Mouse (Mus musculus) heart, embryonic 11.5 days (tissue): Measurements from ENCODE around the gene Syt15. TPM values are rescaled to one million over a fixed set of nuclear protein-coding genes. Genes with fewer than 3 reads are reported as not detected.

ENCODE experiments used
- ATAC-seq: fragments of 200-750 bp; cut with Nextera tagmentation; replicated peaks from 2 replicates; pipeline ENCODE4 v1.8.0; 2017; ENCODE audit warnings: moderate library complexity; ENCODE audit not compliant: insufficient number of reproducible peaks, low FRiP score, low TSS enrichment
- H3K27ac ChIP-seq: fragments of 300-500 bp; sonication (generic); 2 replicates; pipeline ENCODE4 v1.5.1; 2014; ENCODE audit warnings: mild to moderate bottlenecking, low read depth, low read length
- H3K27me3 ChIP-seq: fragments of 300-500 bp; sonication (generic); 2 replicates; pipeline ENCODE4 v1.6.1; 2014; ENCODE audit warnings: mild to moderate bottlenecking, low read length, mixed read lengths; ENCODE audit not compliant: control insufficient read depth, insufficient read depth
- H3K36me3 ChIP-seq: fragments of 300-500 bp; sonication (generic); 2 replicates; pipeline ENCODE4 v1.6.1; 2014; ENCODE audit warnings: mild to moderate bottlenecking, low read length, moderate library complexity, mixed read lengths; ENCODE audit not compliant: control insufficient read depth, insufficient read depth
- H3K4me1 ChIP-seq: fragments of 300-500 bp; sonication (generic); 2 replicates; pipeline ENCODE4 v1.6.1; 2014; ENCODE audit warnings: low read length; ENCODE audit not compliant: control insufficient read depth, insufficient read depth
- H3K4me2 ChIP-seq: fragments of 300-500 bp; sonication (generic); 2 replicates; pipeline ENCODE4 v1.6.1; 2014; ENCODE audit warnings: mild to moderate bottlenecking, moderate library complexity
- H3K4me3 ChIP-seq: fragments of 300-500 bp; sonication (generic); 2 replicates; pipeline ENCODE4 v1.5.1; 2014; ENCODE audit warnings: low read depth, low read length
- H3K9ac ChIP-seq: fragments of 300-500 bp; sonication (generic); 2 replicates; pipeline ENCODE4 v1.6.1; 2014; ENCODE audit warnings: mild to moderate bottlenecking, low read depth, low read length, moderate library complexity
- H3K9me3 ChIP-seq: fragments of 300-500 bp; sonication (generic); replicated peaks from 2 replicates; pipeline ENCODE4 v1.6.1; 2016; ENCODE audit warnings: low read length; ENCODE audit not compliant: control insufficient read depth
- WGBS: fragments of 180-500 bp; shearing (Covaris S2); extraction: QIAGEN DNeasy Blood & Tissue Kit; methylation state at CpG from one replicate; pipeline ENCODE4 v1.1.7; 2014; ENCODE audit not compliant: insufficient replicate concordance; 5-methylcytosine and 5-hydroxymethylcytosine counted together
- polyA plus RNA-seq: library from polyadenylated mRNA; unstranded; fragments of >200 nt; fragmentation: Nextera tagmentation; extraction: Ambion mirVana; gene quantifications from 2 replicates; pipeline ENCODE4 v1.2.1, GENCODE M21; 2014

The Syt15 gene
- polyA plus RNA-seq, 1 experiment from 2014 or later = 0.16 TPM

DNA sequence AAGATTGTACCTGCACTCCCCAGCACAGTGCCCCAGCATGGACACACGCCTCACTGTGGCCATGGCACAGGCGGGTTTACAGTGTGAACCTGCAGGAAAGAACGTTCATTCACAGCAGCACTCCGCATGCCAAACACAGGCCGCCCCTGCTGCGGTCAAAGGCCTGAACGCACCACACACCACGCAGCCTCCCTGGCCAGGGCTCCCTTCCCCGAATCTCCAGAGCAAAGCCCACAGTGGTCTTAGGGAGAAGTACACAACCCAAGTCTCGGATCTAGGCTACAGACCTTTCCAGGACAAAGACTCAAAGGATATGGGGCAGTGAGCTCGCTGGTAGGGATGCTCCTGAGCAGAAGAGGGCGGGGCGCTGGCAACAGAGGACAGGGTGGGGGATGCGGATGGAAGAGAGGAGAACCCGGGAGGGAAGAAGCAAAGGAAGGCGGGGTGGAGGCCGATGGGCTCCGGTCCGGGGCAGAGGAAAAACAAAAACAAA, 18.6 kb upstream of the Syt15 start:
- 5% methylated on average over 19 of the region's 19 CpGs for WGBS
- ATAC-seq = peak; percentile 53
- peak overlapping the region; percentile 75 for H3K4me3 ChIP-seq
- no peak overlapping the region for H3K27ac ChIP-seq
- H3K9ac ChIP-seq = peak overlapping the region; percentile 64; the same call in 1 of the 2 replicates
- peak overlapping the region; percentile 98 for H3K4me2 ChIP-seq
- no peaks in the 10 kb centered on the region for H3K36me3 ChIP-seq
- no peaks in the 10 kb centered on the region for H3K9me3 ChIP-seq
- peaks cover 25% of the 10 kb centered on the region for H3K27me3 ChIP-seq
- no peaks in the 10 kb centered on the region for H3K4me1 ChIP-seq

DNA sequence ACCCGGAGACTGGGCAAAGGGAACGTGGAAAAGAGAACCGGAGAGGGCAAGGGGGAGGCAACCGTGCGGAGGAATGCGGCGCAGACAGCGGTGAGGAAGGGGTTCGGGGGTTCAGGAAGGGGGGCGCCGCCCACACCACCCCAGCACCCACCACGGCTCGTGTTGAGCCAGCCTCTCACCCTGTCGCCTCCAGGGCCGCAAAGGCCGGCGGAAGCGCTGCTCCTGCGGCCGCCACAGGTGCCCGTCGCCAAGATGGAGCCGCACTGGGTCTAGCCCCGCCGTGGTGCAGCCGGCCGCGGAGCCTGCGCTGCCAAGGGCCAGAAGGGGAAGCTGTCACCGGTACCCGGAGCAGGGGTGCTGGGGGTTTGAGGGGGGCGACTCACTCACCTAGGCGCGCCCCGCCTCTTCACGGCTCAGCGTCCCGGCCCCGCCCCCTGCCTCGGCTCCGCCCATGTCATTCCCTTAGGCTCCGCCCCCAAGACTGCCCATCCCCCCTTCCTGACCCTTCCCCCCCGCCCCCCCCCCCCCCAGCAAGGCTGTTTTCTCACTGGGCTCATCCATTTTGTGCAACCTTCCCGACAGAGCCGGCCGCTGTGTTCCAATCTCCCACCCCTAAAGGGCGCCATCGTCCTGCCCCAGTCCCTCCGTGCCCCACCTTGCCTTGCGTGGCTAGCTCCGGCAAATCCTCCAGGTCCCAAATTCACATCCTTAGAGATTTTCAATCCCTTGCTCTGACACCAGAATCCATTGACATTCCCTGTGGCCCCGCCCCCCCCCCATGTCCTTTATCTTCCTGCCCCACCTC, 18.0 kb upstream of the Syt15 start, which contains the start of gene Gprin2:
Gene Gprin2 (minus strand): TSS at position 423 of the 805 bp plus-strand sequence.
- Histone ChIP-seq H3K4me2 (peak within 1 kb of the TSS; percentile 98), H3K9ac (peak within 1 kb of the TSS; percentile 64)

DNA sequence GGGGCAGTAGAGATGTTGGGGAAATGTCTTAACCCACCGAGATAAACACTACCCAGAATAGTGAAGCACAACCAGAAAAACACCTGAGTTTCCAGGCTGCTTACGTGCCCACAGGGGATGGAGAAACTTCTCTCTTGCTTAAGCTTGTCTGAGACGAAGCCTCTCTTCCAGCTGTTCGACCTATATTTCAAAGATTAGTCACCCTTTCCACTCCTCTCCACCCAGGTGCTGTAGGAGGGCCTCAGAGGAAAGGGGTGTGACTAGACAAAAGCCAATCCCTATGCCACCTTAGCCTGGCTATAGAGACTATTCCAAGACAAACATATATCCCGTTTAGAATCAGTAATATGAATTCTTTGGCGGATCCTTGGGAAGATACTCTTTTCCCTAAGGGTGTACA, 11.4 kb upstream of the Syt15 start:
- no peak for ATAC-seq
- Histone ChIP-seq H3K27me3 (peaks cover 8% of the 10 kb centered on the region; the same call in 1 of the 2 replicates), H3K9me3 (no peaks in the 10 kb centered on the region), H3K9ac (no peak overlapping the region), H3K4me2 (no peak overlapping the region), H3K4me3 (no peak overlapping the region), H3K4me1 (no peaks in the 10 kb centered on the region), H3K27ac (no peak overlapping the region), H3K36me3 (no peaks in the 10 kb centered on the region)
- WGBS = 71% methylated on average over 6 of the region's 6 CpGs

More for the DNA sequence above, 18.0 kb upstream of the Syt15 start, which contains the start of gene Gprin2:
- Histone ChIP-seq H3K9me3 (no peaks in the 10 kb centered on the region), H3K27ac (no peak within 1 kb of the TSS), H3K4me3 (peak within 1 kb of the TSS; percentile 75), H3K27me3 (peaks cover 25% of the 10 kb centered on the region), H3K4me1 (no peaks in the 10 kb centered on the region), H3K36me3 (no peaks in the 10 kb centered on the region)
- ATAC-seq = peak; percentile 63
- WGBS = 4% methylated on average over 50 of the region's 52 CpGs

DNA sequence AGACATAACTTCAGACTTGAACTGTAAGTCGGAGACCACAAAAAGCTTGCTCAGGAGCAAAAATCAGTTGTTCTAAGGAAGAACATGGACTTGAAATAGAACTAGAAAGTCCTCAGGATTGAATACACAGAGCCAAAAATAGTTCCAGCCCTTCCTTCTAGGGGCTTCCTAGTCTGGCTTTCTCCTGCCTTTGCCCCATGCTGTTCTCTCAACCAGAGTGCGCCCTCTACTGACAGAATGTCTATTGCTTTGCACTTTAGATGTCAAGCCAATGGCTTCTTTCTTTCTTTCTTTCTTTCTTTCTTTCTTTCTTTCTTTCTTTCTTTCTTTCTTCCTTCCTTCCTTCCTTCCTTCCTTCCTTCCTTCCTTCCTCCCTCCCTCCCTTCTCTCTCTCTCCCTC, 10.7 kb upstream of the Syt15 start:
- H3K27ac ChIP-seq = no peak overlapping the region
- no peak overlapping the region for H3K9ac ChIP-seq
- H3K4me3 ChIP-seq = no peak overlapping the region
- H3K27me3 ChIP-seq = peaks cover 5% of the 10 kb centered on the region; the same call in 1 of the 2 replicates
- H3K9me3 ChIP-seq = no peaks in the 10 kb centered on the region
- no peak for ATAC-seq
- H3K36me3 ChIP-seq = no peaks in the 10 kb centered on the region
- no peaks in the 10 kb centered on the region for H3K4me1 ChIP-seq
- 49% methylated on average over 2 of the region's 2 CpGs for WGBS
- no peak overlapping the region for H3K4me2 ChIP-seq

DNA sequence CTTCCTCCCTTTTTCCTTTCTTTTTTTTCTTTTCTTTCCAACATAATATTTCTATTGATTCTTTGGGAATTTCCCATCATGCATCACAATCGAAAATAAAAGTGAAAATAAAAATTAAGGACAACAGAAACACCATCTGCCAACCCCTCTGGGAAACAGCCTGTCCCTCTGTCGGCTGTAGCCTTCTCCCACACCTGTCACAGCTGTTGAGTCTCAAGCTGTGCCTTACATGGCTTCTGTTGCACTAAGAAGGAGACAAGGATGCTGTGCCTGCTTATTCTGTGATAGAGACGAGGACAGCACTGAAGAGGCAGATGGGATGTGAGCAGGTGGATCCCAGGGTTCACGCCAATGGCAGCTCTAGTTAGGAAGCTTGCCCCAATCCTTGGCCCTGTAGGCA, 10.3 kb upstream of the Syt15 start:
- no peak for ATAC-seq
- Histone ChIP-seq H3K9me3 (no peaks in the 10 kb centered on the region), H3K4me2 (no peak overlapping the region), H3K4me1 (no peaks in the 10 kb centered on the region), H3K27ac (no peak overlapping the region), H3K9ac (no peak overlapping the region), H3K36me3 (no peaks in the 10 kb centered on the region), H3K27me3 (0 out of 2 replicates have a peak, but pooled peaks cover under 1% of the 10 kb centered on the region), H3K4me3 (no peak overlapping the region)
- 60% methylated on average over 4 of the region's 4 CpGs for WGBS

DNA sequence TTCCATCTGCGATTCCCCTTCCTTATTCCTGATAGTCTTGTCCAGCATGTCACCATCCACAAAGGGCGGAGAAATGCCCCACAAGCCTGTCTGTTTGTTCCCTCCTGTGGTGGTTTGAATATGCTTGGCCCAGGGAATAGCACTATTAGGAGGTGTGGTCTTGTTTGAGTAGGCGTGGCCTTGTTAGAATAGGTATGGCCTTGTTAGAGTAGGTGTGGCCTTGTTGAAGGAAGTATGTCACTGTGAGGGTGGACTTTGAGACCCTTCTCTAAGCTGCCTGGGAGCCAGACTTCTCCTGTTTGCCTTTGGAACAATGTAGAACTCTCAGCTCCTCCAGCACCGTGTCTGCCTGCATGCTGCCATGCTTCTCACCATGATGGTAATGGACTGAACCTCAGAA, 9.5 kb upstream of the Syt15 start:
- no peaks in the 10 kb centered on the region for H3K27me3 ChIP-seq
- H3K9ac ChIP-seq = no peak overlapping the region
- no peaks in the 10 kb centered on the region for H3K4me1 ChIP-seq
- H3K36me3 ChIP-seq = no peaks in the 10 kb centered on the region
- no peaks in the 10 kb centered on the region for H3K9me3 ChIP-seq
- H3K4me2 ChIP-seq = no peak overlapping the region
- WGBS = 82% methylated on average over 4 of the region's 4 CpGs
- H3K27ac ChIP-seq = no peak overlapping the region
- no peak for ATAC-seq
- H3K4me3 ChIP-seq = no peak overlapping the region

DNA sequence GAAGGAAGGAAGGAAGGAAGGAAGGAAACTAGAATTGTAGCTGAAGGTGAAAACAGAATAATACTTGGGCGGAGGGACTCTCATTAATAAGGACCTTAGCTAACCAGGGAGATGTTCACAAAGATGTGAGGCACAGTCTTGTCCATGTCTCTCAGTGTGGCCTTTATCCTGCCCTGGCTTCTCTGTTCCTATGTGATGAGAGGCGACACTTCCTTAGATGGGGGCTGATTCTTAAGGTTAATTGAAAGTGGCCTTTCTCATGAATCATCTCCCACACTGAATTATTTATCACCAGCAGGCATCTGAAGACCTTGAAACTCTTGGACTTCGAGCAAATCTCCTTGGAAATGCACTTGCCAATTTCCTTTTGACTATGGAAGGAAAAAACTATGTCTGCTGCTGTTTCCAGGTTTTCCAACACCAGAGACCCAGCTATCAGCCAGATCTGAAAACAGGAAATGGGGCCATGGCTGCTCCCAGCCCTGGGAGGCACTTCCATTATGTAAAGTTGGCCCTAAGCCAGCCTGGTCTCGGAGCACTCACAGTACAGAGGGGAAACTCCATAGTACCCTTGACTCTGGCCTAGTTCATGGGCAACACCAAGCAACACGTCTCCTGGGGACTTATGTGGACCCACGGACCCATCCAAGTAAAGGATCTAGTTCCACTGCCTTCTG, 3.8 kb upstream of the Syt15 start:
- ATAC-seq = peak; percentile 59; the same call in 1 of the 2 replicates
- H3K36me3 ChIP-seq = no peaks in the 10 kb centered on the region
- peaks cover 24% of the 10 kb centered on the region for H3K27me3 ChIP-seq
- WGBS = 59% methylated on average over 6 of the region's 6 CpGs
- H3K4me3 ChIP-seq = no peak overlapping the region
- H3K4me1 ChIP-seq = peaks cover 4% of the 10 kb centered on the region; the same call in 1 of the 2 replicates
- no peak overlapping the region for H3K4me2 ChIP-seq
- H3K9ac ChIP-seq = no peak overlapping the region
- no peaks in the 10 kb centered on the region for H3K9me3 ChIP-seq
- H3K27ac ChIP-seq = 0 out of 2 replicates have a peak overlapping the region, but pooled peaks have one; percentile 22

DNA sequence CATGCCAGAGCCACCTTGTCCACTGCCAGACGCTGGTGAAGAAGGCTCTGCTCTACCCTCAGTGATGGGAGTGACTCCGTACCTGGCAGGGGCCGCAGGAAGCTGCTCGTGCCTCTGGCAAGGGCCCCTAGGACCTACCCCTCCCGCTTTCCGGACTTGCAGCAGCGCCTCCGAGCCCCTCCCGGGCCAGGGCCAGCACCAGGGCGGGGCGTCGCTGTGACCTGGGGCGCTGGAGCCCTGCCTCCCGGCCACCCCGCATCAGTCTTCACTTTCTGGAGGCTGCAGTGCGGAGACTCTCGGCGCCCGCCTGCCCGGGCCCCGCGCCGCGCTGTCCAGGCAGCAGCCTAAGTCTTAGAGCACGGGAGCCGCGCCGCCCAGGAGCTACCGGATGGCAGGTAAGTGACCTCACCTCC, 397 bp downstream of the Syt15 start:
- Histone ChIP-seq H3K4me2 (peak overlapping the region; percentile 75), H3K9me3 (no peaks in the 10 kb centered on the region), H3K4me3 (peak overlapping the region; percentile 42), H3K4me1 (peaks cover 4% of the 10 kb centered on the region; the same call in 1 of the 2 replicates), H3K27me3 (peaks cover 36% of the 10 kb centered on the region), H3K36me3 (no peaks in the 10 kb centered on the region), H3K27ac (no peak overlapping the region), H3K9ac (peak overlapping the region; percentile 67)
- 4% methylated on average over 28 of the region's 29 CpGs for WGBS
- ATAC-seq = no peak
